Mouse (Mus musculus) adipocyte (in vitro differentiated cells): ENCODE measurements around the gene Ankrd65.
A peak's percentile ranks its signal among the peaks of the same experiment; 100 is the strongest.
"Not testable (repeated sequence)": the region's sequence is repeated elsewhere in the genome, so short reads cannot be mapped to it uniquely, and the experiment has no call there.

Experiments
- DNase-seq: peaks from one replicate; pipeline ENCODE4 v3.0.0-alpha.2; 2016; ENCODE audit warnings: low spot score

The Ankrd65 gene

GRCm38 (mm10) chr4:155774971-155775740 is 15.1 kb upstream of the Ankrd65 start:
- DNase-seq, result peak; percentile 43

GRCm38 (mm10) chr4:155775855-155776254 is 14.4 kb upstream of the Ankrd65 start:
- DNase-seq, result peak; percentile 62

- peak; percentile 82 for DNase-seq
Measured at GRCm38 (mm10) chr4:155776704-155777335, 13.4 kb upstream of the Ankrd65 start.

- peak; percentile 78 for DNase-seq
Measured at GRCm38 (mm10) chr4:155777816-155778215, 12.4 kb upstream of the Ankrd65 start.

- DNase-seq, result no peak
Measured at GRCm38 (mm10) chr4:155779498-155779897, 10.7 kb upstream of the Ankrd65 start.

GRCm38 (mm10) chr4:155780895-155781294 is 9.3 kb upstream of the Ankrd65 start:
- peak; percentile 88 for DNase-seq

GRCm38 (mm10) chr4:155783486-155784080 is 6.7 kb upstream of the Ankrd65 start:
- DNase-seq, result no peak

GRCm38 (mm10) chr4:155784081-155784701 is 6.0 kb upstream of the Ankrd65 start:
- peak; percentile 78 for DNase-seq

GRCm38 (mm10) chr4:155785246-155785645 is 5.0 kb upstream of the Ankrd65 start:
- no peak for DNase-seq

- DNase-seq, result no peak
Measured at GRCm38 (mm10) chr4:155785819-155786218, 4.4 kb upstream of the Ankrd65 start, which contains the start of gene Tmem88b. Gene Tmem88b, minus strand, starts transcription at chr4:155785874.

GRCm38 (mm10) chr4:155788300-155788699 is 1.9 kb upstream of the Ankrd65 start:
- no peak for DNase-seq

GRCm38 (mm10) chr4:155788833-155789232 is 1.4 kb upstream of the Ankrd65 start:
- DNase-seq, result not testable (repeated sequence)

- DNase-seq, result no peak
Measured at GRCm38 (mm10) chr4:155790650-155791161, 467 bp downstream of the Ankrd65 start.

- DNase-seq, result no peak
Measured at GRCm38 (mm10) chr4:155791240-155791933, 1.1 kb downstream of the Ankrd65 start.

GRCm38 (mm10) chr4:155793730-155794129 is 3.5 kb downstream of the Ankrd65 start:
- DNase-seq, result no peak

GRCm38 (mm10) chr4:155802075-155802474 is 11.8 kb downstream of the Ankrd65 start:
- DNase-seq, result no peak

GRCm38 (mm10) chr4:155802741-155803339 is 12.6 kb downstream of the Ankrd65 start, which contains the start of gene Mrpl20:
Gene Mrpl20, plus strand, starts transcription at chr4:155802878.
- no peak for DNase-seq

GRCm38 (mm10) chr4:155803340-155804041 is 13.3 kb downstream of the Ankrd65 start:
- peak; percentile 94 for DNase-seq

GRCm38 (mm10) chr4:155807841-155808240 is 17.6 kb downstream of the Ankrd65 start:
- DNase-seq, result no peak

- peak; percentile 95 for DNase-seq
Measured at GRCm38 (mm10) chr4:155811929-155812664, 21.9 kb downstream of the Ankrd65 start, which contains the start of gene Ccnl2. Gene Ccnl2, plus strand, starts transcription at chr4:155812489.
